Mouse (Mus musculus) thymus, postnatal 25 days (tissue): ENCODE measurements at regions not wholly inside any gene's neighbourhood (a gene's known extent, or its start where the extent isn't known, plus 50 kb on each side); places are given as distances from the start of the nearest gene placed in this dataset.
A peak's percentile ranks its signal among the peaks of the same experiment; 100 is the strongest.

Experiments used
- DNase-seq: peaks from one replicate; pipeline ENCODE4 v3.0.0; 2022

GRCm38 (mm10) chrX:6261469-6261868 is 59.1 kb downstream of the Bmp15 start:
- DNase-seq: peak; percentile 11

GRCm38 (mm10) chrX:6258523-6258922 is 62.0 kb downstream of the Bmp15 start:
- no peak for DNase-seq

- DNase-seq: no peak
Measured at GRCm38 (mm10) chrX:6254058-6254457, 66.5 kb downstream of the Bmp15 start.

- DNase-seq: no peak
Measured at GRCm38 (mm10) chrX:6252873-6253272, 67.6 kb downstream of the Bmp15 start.
